Mouse (Mus musculus) monocyte, adult 5-6 weeks (primary cell): ENCODE data around the gene Ice2. TPM values are rescaled to one million over a fixed set of nuclear protein-coding genes. Genes with fewer than 3 reads are reported as not detected.

ENCODE experiments used
- ATAC-seq: fragments of 153-309, 156-312 bp; replicated peaks from 2 replicates; pipeline ENCODE4 v1.8.0; 2017; ENCODE audit warnings: mild to moderate bottlenecking; ENCODE audit not compliant: low TSS enrichment, insufficient number of reproducible peaks, severe bottlenecking, poor library complexity, low FRiP score
- total RNA-seq: library from RNA; stranded (forward); fragments of 200-1000, 200-491, 200-594 nt; gene quantifications from 3 replicates; pipeline ENCODE4 v1.2.3, GENCODE M21; 2017

Ice2 gene
- total RNA-seq, 1 experiment from 2014 or later = 15.1 TPM

DNA sequence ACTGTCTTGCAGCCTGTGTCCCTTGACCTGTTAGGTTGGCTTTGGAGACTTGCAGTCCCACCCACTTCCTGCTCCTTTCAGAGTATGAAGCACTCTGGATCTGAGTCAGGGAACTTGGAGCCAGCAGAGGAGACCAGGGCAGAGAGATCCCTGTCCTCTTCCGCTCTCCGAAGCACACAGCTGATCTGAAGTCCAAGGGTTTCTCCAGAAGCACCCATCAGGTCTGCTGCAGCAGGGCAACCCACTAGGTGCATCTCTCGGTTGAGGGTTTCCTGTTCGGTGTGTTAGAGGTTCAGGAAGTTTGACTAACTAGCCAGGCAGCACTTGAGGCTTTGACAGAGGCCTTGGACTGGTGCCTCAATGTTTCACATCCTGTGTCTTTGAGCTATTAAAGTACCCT lies 57.7 kb downstream of the Ice2 start:
- no peak for ATAC-seq

DNA sequence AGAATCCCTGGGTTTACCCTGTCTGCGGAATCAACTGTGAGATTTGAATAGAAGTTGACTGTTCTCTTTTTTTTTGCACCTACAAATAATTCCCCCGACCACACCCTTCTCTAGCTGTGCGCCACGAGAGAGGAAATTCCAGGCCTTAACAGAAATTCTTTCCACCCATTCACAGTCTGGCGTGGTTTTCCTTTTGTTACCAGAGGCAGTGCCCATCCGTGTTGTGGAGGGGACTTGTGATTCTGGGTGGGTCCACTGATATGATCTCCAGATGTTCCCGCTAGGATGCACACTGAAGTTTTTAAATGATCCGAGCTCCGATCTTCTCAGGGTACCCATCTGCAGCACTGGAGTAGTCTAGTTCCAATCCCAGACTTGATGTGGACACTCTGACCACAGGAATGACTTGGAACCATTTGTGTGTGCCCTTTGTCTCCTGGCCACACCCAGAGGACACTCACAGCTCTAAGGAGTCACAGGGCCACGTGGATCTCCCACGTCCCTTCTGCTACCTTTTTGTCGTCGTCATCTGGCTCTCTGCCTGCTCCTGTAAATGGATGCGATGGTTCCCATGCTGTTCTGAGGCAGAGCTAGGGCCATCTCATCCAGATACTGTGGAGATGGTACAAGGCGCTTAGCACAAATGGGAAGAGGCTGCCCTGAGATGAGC lies 58.8 kb downstream of the Ice2 start:
- no peak for ATAC-seq

DNA sequence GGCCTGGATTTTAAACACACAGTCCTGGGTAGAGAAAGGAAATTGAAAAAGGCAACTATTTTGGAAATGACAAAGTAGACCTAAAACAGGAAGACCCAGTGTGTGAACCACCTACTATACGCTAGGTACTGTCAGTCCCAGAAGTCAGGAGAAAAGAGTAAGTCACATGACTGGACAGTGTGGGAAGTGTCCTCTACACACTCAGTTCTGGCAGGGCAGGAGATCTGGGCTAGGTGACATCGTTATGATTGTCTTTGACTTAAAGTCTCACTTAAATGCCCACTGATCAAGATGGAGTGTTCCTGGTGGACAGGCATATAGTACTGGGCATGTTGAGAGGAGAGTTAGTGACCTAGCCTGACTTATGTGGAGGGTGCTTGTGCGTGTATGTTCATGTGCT lies 59.4 kb downstream of the Ice2 start:
- no peak for ATAC-seq

DNA sequence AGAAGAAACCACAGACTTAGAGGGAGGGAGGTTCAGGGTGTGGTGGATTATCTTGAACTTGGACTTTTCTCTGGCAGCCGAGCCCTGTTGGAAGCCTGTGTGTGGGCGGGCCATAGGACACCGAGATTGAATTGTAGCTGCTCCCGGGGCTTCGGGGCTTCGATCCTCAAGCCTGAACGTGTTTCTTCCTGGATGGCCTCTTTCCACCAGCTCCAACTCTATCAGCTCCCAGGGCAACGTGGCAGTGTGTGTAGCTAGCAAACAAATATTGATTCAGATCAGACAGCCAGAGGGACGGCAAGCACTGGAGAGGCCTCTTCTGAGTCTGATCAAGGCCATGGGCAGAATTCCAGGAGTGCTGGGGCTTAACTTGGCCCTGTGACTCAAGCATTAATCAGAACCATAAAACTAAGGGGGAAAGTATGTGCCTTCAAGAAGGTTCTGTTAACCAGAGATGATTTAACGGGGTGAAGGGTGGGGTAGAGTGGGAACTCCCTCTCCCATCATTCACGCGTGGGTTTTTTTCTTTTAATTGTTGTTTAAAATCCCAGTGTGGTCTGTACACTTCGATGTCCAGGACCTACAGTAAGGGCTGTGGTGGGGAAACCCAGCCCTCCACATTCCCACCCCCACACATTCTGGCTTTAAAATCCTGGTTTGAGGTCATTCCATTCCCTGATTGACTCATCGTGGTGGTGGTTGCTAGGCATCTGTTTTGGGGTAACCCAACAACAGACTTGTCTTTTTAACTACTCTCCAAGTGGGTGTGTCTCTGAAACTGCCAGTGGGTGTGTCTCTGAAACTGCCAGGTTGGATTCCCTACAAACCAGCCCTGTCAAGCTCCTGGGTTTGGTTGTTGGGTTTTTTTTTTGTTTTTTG lies 60.3 kb downstream of the Ice2 start:
- no peak for ATAC-seq

DNA sequence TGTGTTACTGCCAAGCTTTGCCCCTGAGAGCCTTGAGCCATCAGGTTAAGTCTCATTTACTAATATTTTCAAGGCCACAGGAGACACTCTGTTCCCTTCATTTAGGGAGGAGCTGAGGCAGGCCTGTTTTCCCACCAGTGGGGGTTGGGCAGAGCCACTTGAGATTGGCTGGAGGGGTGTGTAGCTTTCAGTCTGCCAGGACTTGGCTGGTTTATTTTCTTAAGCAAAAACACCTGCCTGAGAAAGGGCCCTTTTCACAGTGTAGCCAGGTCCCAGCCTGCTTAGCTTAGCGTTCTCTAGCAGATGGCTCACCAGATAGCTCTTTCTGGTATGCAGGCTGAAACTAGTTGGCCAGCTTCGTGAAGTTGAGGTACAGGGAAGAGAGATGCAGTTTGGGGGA lies 61.3 kb downstream of the Ice2 start:
- ATAC-seq = no peak

DNA sequence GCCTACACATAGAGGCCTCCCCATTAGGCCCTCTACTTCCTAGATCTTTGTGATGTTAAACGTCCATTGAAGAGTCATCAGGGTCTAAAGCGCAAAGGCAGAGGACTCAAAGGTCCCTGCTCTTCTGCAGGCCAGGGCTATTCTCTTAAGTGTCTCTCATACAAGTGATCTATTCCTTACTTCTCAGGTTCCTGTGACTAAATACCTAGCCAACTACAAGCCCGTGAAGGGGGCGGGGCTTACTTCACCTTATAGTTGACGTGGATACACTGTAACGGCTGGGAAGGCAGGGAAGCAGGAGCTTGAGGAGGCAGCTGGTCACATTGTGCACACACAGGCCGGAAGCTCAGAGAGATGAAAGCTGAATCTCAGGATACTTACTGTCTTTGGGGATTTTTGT lies 62.2 kb downstream of the Ice2 start:
- ATAC-seq = no peak

DNA sequence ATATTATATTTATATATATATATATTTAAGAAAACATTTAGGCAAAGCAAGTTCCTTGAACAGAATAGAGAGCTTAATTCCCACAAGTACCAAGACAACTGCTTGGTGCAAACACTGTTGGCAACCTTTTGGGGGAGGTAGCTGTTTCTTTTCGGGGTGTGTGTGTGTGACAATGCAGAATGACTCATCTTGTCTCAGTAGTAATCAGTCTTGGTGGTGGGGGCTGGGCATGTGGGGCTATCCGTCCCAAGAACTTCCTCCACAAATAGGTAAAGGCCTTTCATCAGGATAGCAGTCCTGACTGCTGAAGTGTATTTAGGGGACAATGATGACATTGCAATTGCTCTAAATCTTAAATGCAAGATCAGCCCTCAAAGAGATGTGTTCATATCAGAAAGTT lies 65.3 kb downstream of the Ice2 start:
- ATAC-seq = no peak

DNA sequence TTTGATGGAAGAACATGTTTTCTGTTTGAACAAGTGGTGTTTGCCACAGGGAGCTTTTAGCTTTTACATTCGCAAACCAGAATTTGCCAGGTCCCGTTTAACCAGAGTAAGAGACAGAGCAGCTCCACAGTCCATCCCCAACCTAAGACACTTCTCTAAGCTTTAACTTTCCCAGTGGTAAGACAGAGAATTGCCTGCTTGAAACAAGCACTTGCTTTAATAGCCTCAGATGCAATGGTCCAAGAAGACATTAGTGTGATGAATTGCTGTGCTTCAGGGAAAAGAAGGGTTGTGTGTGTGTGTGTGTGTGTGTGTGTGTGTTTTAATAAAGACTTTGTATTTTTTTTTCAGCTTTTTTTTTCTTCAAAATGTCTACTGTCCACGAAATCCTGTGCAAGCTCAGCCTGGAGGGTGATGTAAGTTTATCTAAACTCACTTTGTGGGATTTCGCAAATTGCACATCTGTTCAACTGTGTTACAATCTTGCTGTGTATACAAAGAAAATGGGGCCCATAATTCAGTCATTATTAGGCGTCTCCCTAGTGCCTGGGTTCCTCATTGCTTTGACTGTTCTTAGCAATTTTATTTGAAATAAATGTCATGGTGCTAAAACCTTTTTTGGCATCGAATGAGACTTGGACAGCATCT lies 66.5 kb downstream of the Ice2 start:
- no peak for ATAC-seq

DNA sequence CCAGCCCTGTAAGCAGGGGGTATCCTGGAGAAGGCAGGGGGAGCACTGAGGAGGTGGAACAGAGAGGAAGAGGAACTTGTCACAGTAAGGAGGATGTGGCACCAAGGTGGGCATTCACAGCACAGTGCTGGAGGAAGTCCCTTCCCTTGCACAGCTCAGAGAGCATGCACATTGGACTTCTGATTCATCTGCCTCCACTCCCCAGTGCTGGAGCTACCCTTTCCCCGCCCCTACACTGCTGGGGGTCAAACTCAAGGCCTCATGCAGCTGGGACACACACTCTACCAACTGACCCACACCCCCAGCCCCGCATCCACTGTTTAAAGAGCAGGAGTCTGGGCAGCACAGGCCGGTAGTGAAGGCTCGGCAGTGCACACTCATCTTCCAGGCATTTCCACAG lies 68.4 kb downstream of the Ice2 start:
- 0 out of 2 replicates have a peak, but pooled peaks have one; percentile 56 for ATAC-seq

DNA sequence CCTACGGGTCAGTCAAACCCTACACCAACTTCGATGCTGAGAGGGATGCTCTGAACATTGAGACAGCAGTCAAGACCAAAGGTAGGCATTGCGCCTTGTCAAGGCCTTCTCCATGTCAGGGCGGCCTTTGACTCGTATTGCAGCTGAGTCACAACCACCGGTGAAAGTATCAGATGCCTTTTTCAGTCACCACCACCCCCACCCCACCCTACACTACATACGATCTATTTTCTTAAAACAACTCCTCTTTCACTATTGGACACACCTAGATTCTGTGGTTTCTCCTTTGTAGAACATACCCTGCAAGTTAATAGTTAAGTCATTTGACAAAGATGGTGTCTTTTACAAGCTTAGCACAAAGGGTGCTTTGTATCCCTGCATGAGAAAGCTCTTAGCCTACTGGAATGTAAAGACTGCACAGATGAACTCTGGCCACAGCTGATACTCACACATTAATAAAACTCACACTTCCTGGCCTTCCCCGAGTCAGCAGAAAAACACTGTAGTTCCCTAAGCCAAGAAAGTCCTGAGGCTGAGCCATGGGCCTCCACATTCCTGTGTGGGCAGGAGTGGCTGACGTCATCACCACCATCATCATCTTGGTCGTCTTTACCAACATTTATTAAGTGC lies 69.7 kb downstream of the Ice2 start:
- ATAC-seq = no peak

DNA sequence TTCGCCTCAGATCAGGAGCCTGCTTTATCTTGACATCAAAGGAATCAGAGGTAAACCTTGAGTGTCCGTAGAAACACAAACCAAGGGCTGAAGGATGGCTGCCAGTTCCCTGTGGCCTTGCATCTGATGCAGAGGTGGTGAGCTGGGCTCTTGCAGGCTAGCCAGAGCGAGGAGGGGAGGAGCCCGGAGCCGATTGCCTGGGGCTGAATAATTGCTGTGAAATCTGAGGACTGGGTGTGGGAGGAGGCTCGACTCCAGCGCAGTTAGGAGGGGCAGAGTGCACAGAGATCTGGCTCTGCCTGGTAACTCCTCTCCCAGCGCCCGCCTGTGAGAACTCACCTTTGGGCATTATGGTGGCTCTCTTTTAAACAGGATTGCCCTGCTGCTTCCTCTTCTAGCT lies 71.3 kb downstream of the Ice2 start:
- ATAC-seq = no peak

DNA sequence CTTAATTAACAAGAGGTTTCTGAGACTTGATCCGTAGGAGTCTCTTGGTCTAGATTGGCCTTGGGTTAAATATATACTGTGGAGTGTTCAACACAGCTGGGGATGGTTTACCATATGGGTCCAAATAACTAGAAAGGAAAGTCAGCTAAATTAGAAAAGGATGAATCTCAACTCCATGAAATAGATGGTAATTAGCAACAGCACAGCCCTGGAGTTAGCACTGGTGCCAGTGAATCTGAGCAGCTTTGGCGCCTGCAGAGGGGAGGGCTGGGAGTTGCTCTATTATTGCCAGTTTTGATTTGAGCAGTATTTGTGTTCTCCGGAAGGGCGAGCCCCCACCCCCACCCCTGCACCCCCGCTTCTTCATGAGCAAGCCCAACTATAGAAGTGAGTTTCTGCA lies 72.7 kb downstream of the Ice2 start:
- no peak for ATAC-seq

DNA sequence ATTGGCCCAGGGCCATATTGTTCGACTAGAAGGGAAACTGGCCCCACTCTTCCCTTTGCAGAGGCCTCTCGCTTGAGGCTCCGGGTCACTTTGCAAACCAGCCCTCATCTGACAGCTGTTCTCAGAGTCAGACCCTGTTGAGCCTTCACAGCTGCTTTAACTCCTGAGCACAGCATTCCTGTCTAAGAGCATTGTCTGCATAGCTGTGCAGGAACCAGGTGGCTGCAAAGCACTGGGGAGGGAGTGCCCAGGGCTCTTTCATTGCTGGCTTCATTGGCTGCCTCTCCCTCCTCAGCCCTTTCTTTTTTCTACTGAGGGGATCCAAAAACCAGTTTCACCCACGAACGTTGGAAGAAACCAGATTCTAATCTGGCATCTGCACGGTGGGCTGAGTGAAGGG lies 73.2 kb downstream of the Ice2 start:
- no peak for ATAC-seq

DNA sequence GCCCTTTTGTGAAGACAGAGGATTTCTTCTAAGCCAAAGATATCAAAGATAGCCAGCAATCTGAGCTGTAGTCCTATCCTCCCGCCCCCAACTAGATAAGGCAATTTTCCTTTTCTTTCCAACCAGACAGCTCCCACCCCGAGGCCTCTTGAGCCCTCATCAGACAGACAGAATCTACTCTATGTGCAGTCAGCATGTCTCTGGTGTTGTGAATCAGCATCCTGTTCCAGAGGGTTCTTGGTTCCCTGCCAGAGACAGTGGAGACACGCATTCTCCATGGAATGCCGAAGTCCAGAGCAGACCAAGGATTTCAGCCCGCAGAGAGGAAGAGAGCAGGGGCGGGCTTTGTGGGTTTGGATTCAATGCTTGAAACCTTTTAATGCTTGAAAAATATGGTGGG lies 75.0 kb downstream of the Ice2 start:
- no peak for ATAC-seq

DNA sequence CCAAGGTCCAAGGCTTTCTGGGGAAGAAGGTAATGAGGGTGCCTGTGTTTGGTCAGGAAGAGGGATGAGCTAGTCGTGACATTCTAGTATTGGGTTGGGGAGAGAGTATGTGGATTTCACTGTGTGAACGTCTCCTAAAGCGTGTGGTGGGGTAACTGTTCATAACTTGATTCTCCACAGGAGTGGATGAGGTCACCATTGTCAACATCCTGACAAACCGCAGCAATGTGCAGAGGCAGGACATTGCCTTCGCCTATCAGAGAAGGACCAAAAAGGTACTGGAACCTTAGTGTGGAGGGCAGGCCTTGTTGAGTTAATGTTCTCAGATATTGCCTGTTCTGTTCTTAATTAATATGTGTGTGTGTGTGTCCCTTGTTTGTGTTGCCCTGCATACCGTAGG lies 78.2 kb downstream of the Ice2 start:
- ATAC-seq = no peak

DNA sequence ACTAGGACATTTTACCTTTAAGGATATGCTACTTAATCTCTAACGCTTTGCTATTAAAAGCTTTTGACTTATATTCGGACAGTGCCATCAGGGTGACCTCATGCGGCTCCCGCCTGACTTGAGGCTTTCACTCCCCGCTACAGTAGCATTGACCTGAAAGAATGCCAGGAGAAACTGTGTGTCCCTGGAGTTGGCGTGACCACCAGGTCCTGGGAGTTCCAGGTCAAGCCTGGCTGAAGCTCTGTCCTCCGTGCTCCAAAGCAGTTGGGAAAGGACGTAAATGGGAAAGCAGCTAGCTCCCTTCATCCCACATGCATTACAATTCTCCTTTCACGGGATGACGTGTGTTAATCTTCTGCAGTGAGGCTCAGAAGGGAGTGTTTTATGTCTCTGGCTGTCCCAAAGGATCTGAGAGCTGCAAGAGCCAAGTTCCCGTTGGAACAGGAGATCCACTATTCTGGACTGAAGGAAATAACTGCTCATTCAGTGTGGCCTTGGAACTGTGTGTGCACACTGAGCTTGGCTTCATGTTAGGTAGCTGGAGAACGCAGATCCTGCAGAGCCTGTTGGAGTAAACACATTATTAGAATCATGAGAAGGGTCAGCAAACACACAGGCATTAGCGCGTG lies 79.6 kb downstream of the Ice2 start:
- no peak for ATAC-seq

DNA sequence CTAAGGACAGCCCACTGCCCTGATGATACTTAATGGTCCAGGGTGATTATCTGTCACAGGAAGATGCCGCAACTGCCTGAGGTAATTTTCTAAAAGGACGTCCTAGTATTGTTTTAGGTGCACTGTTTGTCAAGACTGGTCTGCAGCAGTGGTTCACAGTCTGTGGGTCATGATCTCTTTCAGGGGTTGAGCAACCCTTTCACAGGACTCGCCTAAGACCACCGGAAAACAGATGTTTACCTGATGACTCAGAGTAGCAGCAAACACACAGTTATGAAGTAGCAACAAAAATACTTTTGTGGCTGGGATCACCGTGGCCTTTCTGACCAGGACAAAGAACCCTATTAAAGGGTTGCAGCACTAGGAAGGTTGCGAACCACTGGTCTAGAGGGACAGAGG lies 80.1 kb downstream of the Ice2 start:
- no peak for ATAC-seq

DNA sequence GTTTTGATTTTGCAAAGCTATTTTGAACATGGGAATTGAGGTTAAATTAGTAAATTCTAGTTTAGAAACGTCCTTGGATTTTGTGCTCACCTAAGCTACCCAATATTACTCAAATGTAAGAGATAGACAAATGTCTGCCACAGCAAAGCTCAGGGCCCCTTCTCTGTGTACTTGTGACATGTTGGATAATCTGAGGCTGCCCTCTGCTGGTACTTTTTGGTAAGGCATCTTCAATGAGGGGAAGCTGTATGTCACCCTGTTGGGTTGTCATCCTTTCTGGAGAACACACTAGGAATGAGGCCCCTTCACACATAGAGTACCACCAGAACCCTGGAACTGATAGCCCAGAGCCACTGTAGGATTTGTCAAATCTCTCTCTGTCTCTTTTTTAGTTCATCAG lies 82.6 kb downstream of the Ice2 start:
- peak; percentile 86 for ATAC-seq
